Mouse (Mus musculus) mouse trophoblast stem cell (cell line): Measurements from ENCODE around the gene Cxcl16.

Source experiments
- in situ Hi-C, 2 experiments: fragments of 300-500 bp; cut with MseI, MboI; formaldehyde crosslinking; loops; 2 replicates in 1 of 2; 3 replicates in 1 of 2; pipeline ENCODE4 v1.15.1; 2025

Gene Cxcl16

DNA sequence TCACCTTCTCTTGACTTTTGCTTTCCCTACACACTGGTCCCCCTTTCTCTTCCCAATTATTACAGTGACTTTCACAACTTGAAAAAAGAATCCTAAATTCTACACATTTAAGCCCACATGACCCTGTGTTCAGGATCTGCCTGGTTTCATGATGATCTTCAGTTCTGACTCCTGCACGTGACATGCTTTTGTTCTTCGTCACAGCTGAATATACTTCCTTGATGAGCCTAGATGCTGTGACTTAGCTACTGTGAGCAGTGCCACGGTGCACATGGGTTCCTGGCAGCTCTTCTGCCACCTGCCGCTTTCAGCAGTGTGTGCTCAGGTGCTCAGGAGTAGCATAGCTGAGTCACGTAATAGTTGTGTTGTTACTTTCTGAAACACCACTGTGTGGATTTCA, 47.2 kb downstream of the Cxcl16 start:
- in situ Hi-C loops, result loop anchor here (5.0 to 10.0 kb wide), 2 partner anchors 90 to 202 kb away; partner anchors contain the start of genes 4930544D05Rik (in 1 of the 2) and Chrne (in 1 of the 2)

GRCm38 (mm10) chr11:70410297-70410643, 49.5 kb downstream of the Cxcl16 start:
- in situ Hi-C loops, result loop anchor here (5.0 to 10.0 kb wide), 2 partner anchors 92 to 205 kb away; partner anchors contain the start of genes 4930544D05Rik (in 1 of the 2) and Chrne (in 1 of the 2)

DNA sequence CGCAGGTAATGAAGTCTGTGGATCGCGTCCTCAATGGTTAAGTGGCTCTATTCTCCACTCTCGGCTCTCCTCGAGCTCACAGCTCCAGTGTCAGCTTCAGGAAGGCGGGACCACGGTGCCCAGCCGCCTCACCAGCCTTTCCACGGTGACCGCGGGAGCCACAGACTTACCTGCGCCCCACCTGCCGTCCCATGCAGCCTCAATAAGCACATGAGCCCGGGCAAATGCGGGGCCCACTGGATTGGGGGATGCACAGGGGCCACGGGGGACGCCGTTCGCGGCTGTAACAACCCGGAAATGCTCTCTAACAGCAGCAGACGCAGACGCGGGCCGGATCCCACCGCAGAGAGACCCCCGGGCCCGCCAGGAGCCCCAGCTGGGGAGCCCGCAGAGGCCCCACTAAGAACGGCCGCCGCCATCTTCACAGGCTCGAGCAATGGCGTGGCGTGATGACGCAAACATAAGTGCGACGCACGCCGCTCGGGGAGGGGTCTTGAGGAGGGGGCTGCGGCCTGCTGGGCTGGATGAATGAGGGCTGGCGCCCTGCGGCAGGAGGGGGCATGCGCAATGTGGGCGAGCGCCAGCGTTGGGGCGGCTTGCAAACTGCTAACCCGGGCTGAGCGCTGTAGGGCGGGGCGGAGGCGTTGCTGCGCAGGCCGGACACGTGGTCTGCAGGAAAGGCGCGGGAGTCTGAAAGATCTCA, 50.0 kb downstream of the Cxcl16 start, which contains the start of gene Pelp1:
TSS of gene Pelp1 (minus strand) at position 438 of the 703 bp plus-strand sequence.
- in situ Hi-C loops, result loop anchor here (5.0 to 10.0 kb wide), 2 partner anchors 93 to 205 kb away; partner anchors contain the start of genes 4930544D05Rik (in 1 of the 2) and Chrne (in 1 of the 2)
